Mouse (Mus musculus) hindbrain, embryonic 16.5 days (tissue): ENCODE data around the gene Zfand2b. TPM values are rescaled to one million over a fixed set of nuclear protein-coding genes. Genes with fewer than 3 reads are reported as not detected.
A peak's percentile ranks its signal among the peaks of the same experiment; 100 is the strongest.

Experiments
- ATAC-seq: fragments of 200-750 bp; cut with Nextera tagmentation; 2 replicates; pipeline ENCODE4 v1.8.0; 2017; ENCODE audit warnings: moderate TSS enrichment, moderate library complexity
- H3K27ac ChIP-seq: fragments of 300-500 bp; sonication (generic); 2 replicates; pipeline ENCODE4 v1.5.1; 2014; ENCODE audit warnings: low read depth, mild to moderate bottlenecking, control low read depth, low read length, moderate library complexity
- H3K27me3 ChIP-seq: fragments of 300-500 bp; sonication (generic); replicated peaks from 2 replicates; pipeline ENCODE4 v1.6.1; 2014; ENCODE audit warnings: low read length; ENCODE audit not compliant: control insufficient read depth, insufficient read depth
- H3K36me3 ChIP-seq: fragments of 300-500 bp; sonication (generic); 2 replicates; pipeline ENCODE4 v1.6.1; 2014; ENCODE audit warnings: mild to moderate bottlenecking, low read length, moderate library complexity, mixed read lengths; ENCODE audit not compliant: control insufficient read depth, insufficient read depth
- H3K4me1 ChIP-seq: fragments of 300-500 bp; sonication (generic); 2 replicates; pipeline ENCODE4 v1.6.1; 2014; ENCODE audit warnings: low read depth, low read length; ENCODE audit not compliant: control insufficient read depth, insufficient read depth
- H3K4me2 ChIP-seq: fragments of 300-500 bp; sonication (generic); 2 replicates; pipeline ENCODE4 v1.6.1; 2014; ENCODE audit warnings: mild to moderate bottlenecking, low read length, control low read depth, moderate library complexity
- H3K4me3 ChIP-seq: fragments of 300-500 bp; sonication (generic); 2 replicates; pipeline ENCODE4 v1.5.1; 2014; ENCODE audit warnings: mild to moderate bottlenecking, low read length, control low read depth, moderate library complexity
- H3K9ac ChIP-seq: fragments of 300-500 bp; sonication (generic); 2 replicates; pipeline ENCODE4 v1.6.1; 2014; ENCODE audit warnings: low read depth, mild to moderate bottlenecking, control low read depth, low read length, moderate library complexity
- H3K9me3 ChIP-seq: fragments of 300-500 bp; sonication (generic); 2 replicates; pipeline ENCODE4 v1.6.1; 2014; ENCODE audit warnings: mild to moderate bottlenecking, low read length, moderate library complexity; ENCODE audit not compliant: control insufficient read depth
- WGBS: fragments of 180-500 bp; shearing (Covaris S2); extraction: QIAGEN DNeasy Blood & Tissue Kit; methylation state at CpG from one replicate; pipeline ENCODE4 v1.1.7; 2014; 5-methylcytosine and 5-hydroxymethylcytosine counted together
- polyA plus RNA-seq: library from polyadenylated mRNA; unstranded; fragments of >200 nt; fragmentation: Nextera tagmentation; extraction: Ambion mirVana; gene quantifications from 2 replicates; pipeline ENCODE4 v1.2.1, GENCODE M21; 2015

Gene Zfand2b
- polyA plus RNA-seq, 1 experiment from 2014 or later, result 43.4 TPM

GRCm38 (mm10) chr1:75185495-75185894 is 17.0 kb downstream of the Zfand2b start:
- Histone ChIP-seq H3K36me3 (peaks cover 48% of the 10 kb centered on the region), H3K27me3 (no peaks in the 10 kb centered on the region), H3K9me3 (no peaks in the 10 kb centered on the region), H3K27ac (no peak overlapping the region), H3K4me2 (no peak overlapping the region), H3K4me3 (no peak overlapping the region), H3K4me1 (peaks cover 8% of the 10 kb centered on the region), H3K9ac (no peak overlapping the region)
- no peak for ATAC-seq
- WGBS, result 89% methylated on average over 11 of the region's 11 CpGs

GRCm38 (mm10) chr1:75187126-75187525 is 18.7 kb downstream of the Zfand2b start:
- Histone ChIP-seq H3K4me1 (peaks cover 12% of the 10 kb centered on the region), H3K27ac (no peak overlapping the region), H3K4me3 (no peak overlapping the region), H3K9ac (no peak overlapping the region), H3K4me2 (no peak overlapping the region), H3K27me3 (no peaks in the 10 kb centered on the region), H3K9me3 (no peaks in the 10 kb centered on the region), H3K36me3 (peaks cover 40% of the 10 kb centered on the region)
- ATAC-seq, result no peak

GRCm38 (mm10) chr1:75187914-75188483 is 19.6 kb downstream of the Zfand2b start:
- H3K27me3 ChIP-seq, result no peaks in the 10 kb centered on the region
- ATAC-seq, result no peak
- no peak overlapping the region for H3K9ac ChIP-seq
- H3K4me3 ChIP-seq, result no peak overlapping the region
- H3K4me2 ChIP-seq, result no peak overlapping the region
- peaks cover 33% of the 10 kb centered on the region for H3K36me3 ChIP-seq
- peaks cover 15% of the 10 kb centered on the region for H3K4me1 ChIP-seq
- WGBS, result 89% methylated on average over 2 of the region's 2 CpGs
- H3K9me3 ChIP-seq, result no peaks in the 10 kb centered on the region
- H3K27ac ChIP-seq, result no peak overlapping the region

GRCm38 (mm10) chr1:75190577-75190976 is 22.1 kb downstream of the Zfand2b start:
- no peaks in the 10 kb centered on the region for H3K27me3 ChIP-seq
- H3K4me3 ChIP-seq, result no peak overlapping the region
- no peak overlapping the region; the same call in 1 of the 2 replicates for H3K9ac ChIP-seq
- H3K9me3 ChIP-seq, result no peaks in the 10 kb centered on the region
- peaks cover 19% of the 10 kb centered on the region for H3K4me1 ChIP-seq
- peak overlapping the region; percentile 80 for H3K4me2 ChIP-seq
- no peak for ATAC-seq
- peaks cover 23% of the 10 kb centered on the region for H3K36me3 ChIP-seq
- 74% methylated on average over 2 of the region's 2 CpGs for WGBS
- no peak overlapping the region for H3K27ac ChIP-seq

- H3K4me3 ChIP-seq, result peak overlapping the region; percentile 85
- peak overlapping the region; percentile 80 for H3K4me2 ChIP-seq
- ATAC-seq, result no peak
- peaks cover 19% of the 10 kb centered on the region for H3K4me1 ChIP-seq
- no peaks in the 10 kb centered on the region for H3K27me3 ChIP-seq
- 39% methylated on average over 5 of the region's 5 CpGs for WGBS
- no peaks in the 10 kb centered on the region for H3K9me3 ChIP-seq
- H3K9ac ChIP-seq, result peak overlapping the region; percentile 96
- peaks cover 22% of the 10 kb centered on the region for H3K36me3 ChIP-seq
- peak overlapping the region; percentile 98 for H3K27ac ChIP-seq
Measured at GRCm38 (mm10) chr1:75191258-75191621, 22.8 kb downstream of the Zfand2b start.

- Histone ChIP-seq H3K4me2 (peak within 1 kb of the TSS; percentile 98), H3K4me3 (peak within 1 kb of the TSS; percentile 85)
- WGBS, result under 1% methylated on average over 39 of the region's 56 CpGs
Measured at GRCm38 (mm10) chr1:75191622-75192402, 23.4 kb downstream of the Zfand2b start, which contains the start of the genes Ankzf1 and Atg9a. Gene Ankzf1, plus strand, starts transcription at chr1:75192151. Gene Atg9a, minus strand, starts transcription at chr1:75192196.

GRCm38 (mm10) chr1:75192452-75192851 is 24.0 kb downstream of the Zfand2b start:
- H3K27me3 ChIP-seq, result no peaks in the 10 kb centered on the region
- H3K36me3 ChIP-seq, result peaks cover 14% of the 10 kb centered on the region
- under 1% methylated on average over 19 of the region's 19 CpGs for WGBS
- peaks cover 19% of the 10 kb centered on the region for H3K4me1 ChIP-seq
- peak overlapping the region; percentile 91 for H3K27ac ChIP-seq
- H3K9ac ChIP-seq, result peak overlapping the region; percentile 93
- H3K4me3 ChIP-seq, result peak overlapping the region; percentile 85
- no peak for ATAC-seq
- no peaks in the 10 kb centered on the region for H3K9me3 ChIP-seq
- peak overlapping the region; percentile 98 for H3K4me2 ChIP-seq

More at GRCm38 (mm10) chr1:75191622-75192402, 23.4 kb downstream of the Zfand2b start, which contains the start of the genes Ankzf1 and Atg9a:
- peak; percentile 100 for ATAC-seq
- Histone ChIP-seq H3K9me3 (no peaks in the 10 kb centered on the region), H3K9ac (peak within 1 kb of the TSS; percentile 96), H3K27me3 (no peaks in the 10 kb centered on the region), H3K27ac (peak within 1 kb of the TSS; percentile 98), H3K4me1 (peaks cover 19% of the 10 kb centered on the region), H3K36me3 (peaks cover 18% of the 10 kb centered on the region)

- no peak overlapping the region for H3K9ac ChIP-seq
- no peaks in the 10 kb centered on the region for H3K9me3 ChIP-seq
- peaks cover 11% of the 10 kb centered on the region for H3K36me3 ChIP-seq
- no peak overlapping the region for H3K27ac ChIP-seq
- H3K4me3 ChIP-seq, result no peak overlapping the region
- H3K4me1 ChIP-seq, result no peaks in the 10 kb centered on the region
- no peak overlapping the region for H3K4me2 ChIP-seq
- H3K27me3 ChIP-seq, result no peaks in the 10 kb centered on the region
- no peak for ATAC-seq
- WGBS, result 100% methylated on average over 1 of the region's 1 CpGs
Measured at GRCm38 (mm10) chr1:75201236-75201635, 32.8 kb downstream of the Zfand2b start.

GRCm38 (mm10) chr1:75208967-75209678 is 40.7 kb downstream of the Zfand2b start:
- Histone ChIP-seq H3K9me3 (no peaks in the 10 kb centered on the region), H3K4me3 (peak overlapping the region; percentile 32), H3K4me2 (peak overlapping the region; percentile 54), H3K36me3 (peaks cover 13% of the 10 kb centered on the region), H3K4me1 (peaks cover 31% of the 10 kb centered on the region), H3K27ac (no peak overlapping the region), H3K27me3 (no peaks in the 10 kb centered on the region), H3K9ac (peak overlapping the region; percentile 20)
- no peak for ATAC-seq
- 9% methylated on average over 34 of the region's 34 CpGs for whole genome bisulfite sequencing
